Mouse (Mus musculus) adrenal gland, adult 8-10 months (tissue): ENCODE results near the gene Lce1c. TPM values are rescaled to one million over a fixed set of nuclear protein-coding genes. Genes with fewer than 3 reads are reported as not detected.
"Not testable (repeated sequence)": the region's sequence is repeated elsewhere in the genome, so short reads cannot be mapped to it uniquely, and the experiment has no call there.

Experiments
- DNase-seq: peaks from one replicate; pipeline ENCODE4 v3.0.0; 2022
- total RNA-seq, 4 experiments: library from RNA; stranded (reverse); gene quantifications; 2 replicates each; pipeline ENCODE4 v1.2.4; 2022

Gene Lce1c
- not detected for total RNA-seq

GRCm38 (mm10) chr3:92678947-92679346 is at the start of gene Lce1c:
Gene Lce1c, plus strand, starts transcription at chr3:92679247.
- no peak for DNase-seq

- no peak for DNase-seq
Observed at GRCm38 (mm10) chr3:92637745-92638652, 41.0 kb upstream of the Lce1c start.

- DNase-seq = no peak
Observed at GRCm38 (mm10) chr3:92638653-92638991, 40.4 kb upstream of the Lce1c start.

- no peak for DNase-seq
Observed at GRCm38 (mm10) chr3:92639854-92640253, 39.2 kb upstream of the Lce1c start.

GRCm38 (mm10) chr3:92648207-92648606 is 30.8 kb upstream of the Lce1c start, which contains the start of gene Lce1a1:
Gene Lce1a1, minus strand, starts transcription at chr3:92648307.
- DNase-seq = no peak

GRCm38 (mm10) chr3:92656826-92657225 is 22.2 kb upstream of the Lce1c start, which contains the start of gene Lce1b:
Gene Lce1b, minus strand, starts transcription at chr3:92656926.
- no peak for DNase-seq

- DNase-seq = no peak
Observed at GRCm38 (mm10) chr3:92670215-92670614, 8.8 kb upstream of the Lce1c start, which contains the start of gene Lce1a2. Gene Lce1a2, minus strand, starts transcription at chr3:92670315.

GRCm38 (mm10) chr3:92687110-92687509 is 8.1 kb downstream of the Lce1c start, which contains the start of gene Lce1d:
Gene Lce1d, minus strand, starts transcription at chr3:92687210.
- DNase-seq = no peak

GRCm38 (mm10) chr3:92689154-92689553 is 10.1 kb downstream of the Lce1c start:
- DNase-seq = not testable (repeated sequence)

GRCm38 (mm10) chr3:92691688-92692087 is 12.6 kb downstream of the Lce1c start:
- DNase-seq = no peak

GRCm38 (mm10) chr3:92694613-92695012 is 15.6 kb downstream of the Lce1c start:
- no peak for DNase-seq

GRCm38 (mm10) chr3:92708974-92709373 is 29.9 kb downstream of the Lce1c start, which contains the start of gene Lce1e:
Gene Lce1e, minus strand, starts transcription at chr3:92709074.
- no peak for DNase-seq

- DNase-seq = no peak
Observed at GRCm38 (mm10) chr3:92715122-92715521, 36.1 kb downstream of the Lce1c start.

GRCm38 (mm10) chr3:92720250-92720649 is 41.2 kb downstream of the Lce1c start, which contains the start of gene Lce1f:
Gene Lce1f, minus strand, starts transcription at chr3:92720350.
- DNase-seq = no peak

- no peak for DNase-seq
Observed at GRCm38 (mm10) chr3:92722631-92723030, 43.6 kb downstream of the Lce1c start.

Other genes starting within 250 kb of the Lce1c start
- 1 to 10 TPM; 2.6 to 7.5 (median 4.1) TPM for gene Gm9774, start 249.8 kb upstream of the Lce1c start, total RNA-seq
- not detected for gene Sprr2k, start 246.7 kb upstream of the Lce1c start, total RNA-seq
- not detected for gene Sprr1b, start 240.5 kb upstream of the Lce1c start, total RNA-seq
- gene Sprr3, start 220.5 kb upstream of the Lce1c start, total RNA-seq = not detected
- not detected for gene Sprr1a, start 193.4 kb upstream of the Lce1c start, total RNA-seq
- gene Sprr4, start 178.8 kb upstream of the Lce1c start, total RNA-seq = not detected
- not detected for gene 2310046K23Rik, start 144.7 kb upstream of the Lce1c start, total RNA-seq
- gene Ivl, start 105.5 kb upstream of the Lce1c start, total RNA-seq = not detected
- not detected for gene Smcp, start 90.2 kb upstream of the Lce1c start, total RNA-seq
- gene 2210017I01Rik, start 71.8 kb upstream of the Lce1c start, total RNA-seq = not detected
- not detected for gene Lce6a, start 57.6 kb upstream of the Lce1c start, total RNA-seq
- not detected for gene Lce1a1, start 30.9 kb upstream of the Lce1c start, total RNA-seq
- gene Lce1b, start 22.3 kb upstream of the Lce1c start, total RNA-seq = not detected
- not detected for gene Lce1a2, start 8.9 kb upstream of the Lce1c start, total RNA-seq
- not detected for gene Lce1d, start 8.0 kb downstream of the Lce1c start, total RNA-seq
- gene Lce1e, start 29.8 kb downstream of the Lce1c start, total RNA-seq = not detected
- gene Lce1f, start 41.1 kb downstream of the Lce1c start, total RNA-seq = not detected
- gene Gm38119, start 59.8 kb downstream of the Lce1c start, total RNA-seq = not detected
- not detected for gene Lce1g, start 73.1 kb downstream of the Lce1c start, total RNA-seq
- gene Lce1h, start 85.8 kb downstream of the Lce1c start, total RNA-seq = not detected
- not detected for gene Lce1i, start 99.7 kb downstream of the Lce1c start, total RNA-seq
- gene Lce1j, start 111.3 kb downstream of the Lce1c start, total RNA-seq = not detected
- not detected for gene Lce1k, start 128.6 kb downstream of the Lce1c start, total RNA-seq
- not detected for gene Kprp, start 148.0 kb downstream of the Lce1c start, total RNA-seq
- gene Lce1l, start 172.0 kb downstream of the Lce1c start, total RNA-seq = not detected
- not detected for gene 2310050C09Rik, start 191.0 kb downstream of the Lce1c start, total RNA-seq
- not detected for gene Lce3a, start 247.0 kb downstream of the Lce1c start, total RNA-seq